Mouse (Mus musculus) CH12F3 (cell line): ENCODE data around the gene Slc25a11.

ENCODE experiments used
- in situ Hi-C: fragments of 300-500 bp; cut with MboI; formaldehyde crosslinking; loops from 2 replicates; pipeline ENCODE4 v1.14.3; 2020; ENCODE audit warnings: low sequenced_read_pairs

Slc25a11 gene

GRCm38 (mm10) chr11:70668335-70668770 lies 21.1 kb upstream of the Slc25a11 start:
- in situ Hi-C loops: no loop called here

DNA sequence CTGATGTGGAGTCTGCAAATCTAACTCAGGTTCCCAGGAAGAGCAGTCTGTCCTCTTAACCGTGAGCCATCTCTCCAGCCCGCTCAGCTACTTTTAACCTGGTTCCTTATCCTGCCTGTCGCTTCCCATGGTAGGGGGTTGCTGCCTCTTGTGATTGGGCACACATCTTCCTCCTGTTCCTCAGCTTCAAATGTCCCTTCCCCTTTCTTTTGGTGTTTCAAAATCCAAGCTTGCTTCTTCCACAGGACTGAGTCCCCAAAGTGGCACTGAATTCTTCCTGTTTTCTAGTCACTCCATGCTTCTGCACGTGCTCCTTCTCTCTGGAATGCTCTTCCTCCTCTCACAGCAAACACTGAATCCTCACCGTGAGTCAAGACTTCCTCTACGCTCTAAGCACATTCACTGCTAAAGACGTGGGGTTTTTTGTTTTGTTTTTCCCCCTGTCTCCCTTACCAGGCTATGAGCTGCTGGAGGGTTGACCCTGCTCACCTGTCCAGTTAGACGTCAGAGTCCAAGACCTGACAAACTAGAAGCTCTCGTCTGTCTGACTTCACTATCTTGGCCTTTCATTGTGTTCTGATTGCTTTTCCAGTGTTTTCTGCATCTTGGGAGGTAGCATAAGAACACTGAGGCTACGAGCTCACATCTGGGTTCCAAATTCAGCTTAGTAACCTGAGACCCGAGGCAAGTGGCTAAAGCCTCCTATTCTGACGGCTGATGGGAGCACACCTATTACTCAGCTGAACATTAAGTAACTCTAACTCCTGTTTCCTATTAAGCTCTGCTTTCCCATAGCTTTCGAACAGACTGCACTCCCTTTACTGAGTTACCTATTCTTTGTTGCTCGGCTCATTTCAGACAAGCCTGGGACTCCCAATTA lies 20.2 kb upstream of the Slc25a11 start:
- in situ Hi-C loops: no loop called here

GRCm38 (mm10) chr11:70666687-70667086 lies 19.4 kb upstream of the Slc25a11 start:
- in situ Hi-C loops: no loop called here

- in situ Hi-C loops: no loop called here
These were observed 17.5 kb upstream of the Slc25a11 start for GRCm38 (mm10) chr11:70664741-70665140.

DNA sequence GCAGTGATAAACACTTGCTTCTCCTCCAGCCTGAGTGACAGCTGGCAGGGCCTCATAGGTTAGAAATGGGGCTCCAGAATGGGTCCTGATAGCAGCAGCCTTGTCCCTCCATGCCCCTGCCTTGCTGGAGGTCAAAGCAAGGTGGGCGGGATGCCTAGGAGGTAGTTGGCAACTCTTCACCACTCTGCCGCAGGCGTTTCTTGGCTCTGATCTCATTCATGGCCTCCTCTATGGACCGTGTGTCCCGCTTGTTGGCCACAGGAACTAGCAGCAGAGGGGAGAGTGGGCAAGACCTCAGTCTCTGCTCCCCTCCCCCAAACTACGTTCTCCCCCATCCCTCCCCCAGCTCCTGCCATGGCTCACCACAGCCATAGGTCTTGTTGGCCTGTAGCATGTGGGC lies 16.7 kb upstream of the Slc25a11 start:
- in situ Hi-C loops: no loop called here

- in situ Hi-C loops: no loop called here
These were observed 15.8 kb upstream of the Slc25a11 start for GRCm38 (mm10) chr11:70663101-70663500.

DNA sequence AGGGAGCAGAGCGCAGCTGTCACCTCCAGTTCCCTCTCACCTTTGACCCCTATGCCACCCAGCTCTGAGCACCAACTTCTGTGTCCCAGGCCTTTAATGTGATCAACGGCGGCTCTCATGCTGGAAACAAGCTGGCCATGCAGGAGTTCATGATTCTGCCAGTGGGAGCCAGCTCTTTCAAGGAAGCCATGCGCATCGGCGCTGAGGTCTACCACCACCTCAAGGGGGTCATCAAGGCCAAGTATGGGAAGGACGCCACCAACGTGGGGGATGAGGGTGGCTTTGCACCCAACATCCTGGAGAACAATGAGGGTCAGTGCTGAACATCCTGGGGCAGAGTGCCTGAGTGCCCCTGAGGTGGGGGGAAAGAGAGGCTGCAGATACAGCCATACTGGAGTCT lies 13.3 kb upstream of the Slc25a11 start:
- in situ Hi-C loops: no loop called here

DNA sequence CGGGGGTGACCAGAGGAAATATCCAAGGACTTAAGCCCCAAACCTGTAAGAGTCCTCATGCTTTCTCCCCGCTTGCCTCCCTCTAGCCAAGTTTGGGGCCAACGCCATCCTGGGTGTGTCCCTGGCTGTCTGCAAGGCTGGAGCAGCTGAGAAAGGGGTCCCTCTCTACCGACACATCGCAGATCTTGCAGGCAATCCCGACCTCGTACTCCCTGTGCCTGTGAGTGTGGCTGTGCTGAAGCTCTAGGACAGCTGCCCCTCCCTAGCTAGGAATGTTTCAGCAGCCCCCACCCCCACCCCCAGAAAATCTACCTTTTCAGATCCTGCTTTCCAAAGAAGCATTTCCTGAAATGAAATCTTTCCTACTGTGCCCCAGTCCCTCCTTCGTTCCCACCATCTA lies 11.7 kb upstream of the Slc25a11 start:
- in situ Hi-C loops: no loop called here

- in situ Hi-C loops: no loop called here
These were observed 11.2 kb upstream of the Slc25a11 start for GRCm38 (mm10) chr11:70658521-70658920.

GRCm38 (mm10) chr11:70657991-70658390 lies 10.7 kb upstream of the Slc25a11 start:
- in situ Hi-C loops: no loop called here

DNA sequence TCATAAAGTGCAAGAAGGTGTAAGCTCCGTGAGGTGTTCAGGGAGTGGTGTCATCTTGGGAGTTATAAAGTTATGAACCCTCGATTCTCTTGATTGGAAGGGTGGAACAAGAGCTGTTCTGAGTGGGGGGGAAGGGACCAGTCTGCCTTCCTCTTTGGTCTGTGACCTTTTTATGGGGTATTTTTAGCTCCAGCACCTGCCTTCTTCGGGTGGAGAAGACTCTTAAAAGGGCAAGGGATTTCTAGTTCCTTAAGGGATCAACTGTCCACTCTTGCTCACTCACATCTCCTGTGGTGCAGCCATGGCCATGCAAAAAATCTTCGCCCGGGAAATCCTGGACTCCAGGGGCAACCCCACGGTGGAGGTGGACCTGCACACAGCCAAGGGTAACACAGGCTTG lies 10.3 kb upstream of the Slc25a11 start:
- in situ Hi-C loops: no loop called here

DNA sequence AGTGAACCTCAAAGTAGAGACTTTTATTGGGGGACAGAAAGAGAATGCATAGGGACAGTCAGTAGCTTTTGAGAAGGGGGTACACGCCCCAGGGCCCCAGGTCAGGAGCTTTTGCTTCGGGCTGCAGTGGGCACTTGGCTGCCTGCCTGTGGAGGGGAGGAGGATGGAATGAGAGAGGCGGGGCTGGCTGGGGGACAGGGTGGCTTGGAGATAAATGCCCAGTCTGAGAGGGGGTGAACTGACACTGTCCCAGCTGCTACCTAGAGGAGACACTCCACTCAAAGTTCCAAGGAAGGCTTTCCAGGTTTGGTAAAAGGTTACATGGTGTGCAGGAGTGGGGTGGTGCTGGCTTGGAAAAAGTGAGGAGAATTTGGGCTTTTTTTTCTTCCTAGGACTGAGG lies 9.7 kb upstream of the Slc25a11 start, which contains the start of gene Eno3:
Gene Eno3 (plus strand): TSS at position 239 of the 400 bp plus-strand sequence.
- in situ Hi-C loops: no loop called here

DNA sequence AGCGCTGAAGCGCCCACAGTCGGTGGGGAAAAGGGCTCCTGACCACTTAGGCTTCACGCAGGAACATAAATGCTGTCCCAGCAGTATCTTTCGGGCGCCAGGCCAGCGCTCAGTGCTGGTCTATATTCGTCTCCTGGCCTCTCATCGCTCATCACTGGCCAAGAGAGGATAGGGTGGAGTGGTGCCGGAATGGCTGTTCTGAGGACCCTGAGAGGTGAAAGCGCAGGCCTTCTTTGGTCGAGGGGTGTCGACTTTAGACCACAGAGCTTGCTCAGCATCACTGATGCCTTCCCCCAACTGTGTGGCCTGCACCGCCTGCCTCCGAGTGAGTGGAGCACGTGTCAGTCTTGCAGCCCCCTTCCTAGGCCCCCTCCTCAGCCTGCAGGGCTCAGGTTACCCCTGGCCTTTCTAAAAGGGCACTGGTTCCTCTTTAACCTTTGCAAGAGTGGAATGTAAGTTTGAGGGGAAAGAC lies 9.2 kb upstream of the Slc25a11 start:
- in situ Hi-C loops: no loop called here

GRCm38 (mm10) chr11:70655571-70656455 lies 8.5 kb upstream of the Slc25a11 start:
- in situ Hi-C loops: no loop called here

GRCm38 (mm10) chr11:70654923-70655570 lies 7.8 kb upstream of the Slc25a11 start:
- in situ Hi-C loops: no loop called here

GRCm38 (mm10) chr11:70654198-70654922 lies 7.1 kb upstream of the Slc25a11 start, which contains the start of gene Pfn1:
TSS of gene Pfn1 (minus strand) at chr11:70654644.
- in situ Hi-C loops: no loop called here

DNA sequence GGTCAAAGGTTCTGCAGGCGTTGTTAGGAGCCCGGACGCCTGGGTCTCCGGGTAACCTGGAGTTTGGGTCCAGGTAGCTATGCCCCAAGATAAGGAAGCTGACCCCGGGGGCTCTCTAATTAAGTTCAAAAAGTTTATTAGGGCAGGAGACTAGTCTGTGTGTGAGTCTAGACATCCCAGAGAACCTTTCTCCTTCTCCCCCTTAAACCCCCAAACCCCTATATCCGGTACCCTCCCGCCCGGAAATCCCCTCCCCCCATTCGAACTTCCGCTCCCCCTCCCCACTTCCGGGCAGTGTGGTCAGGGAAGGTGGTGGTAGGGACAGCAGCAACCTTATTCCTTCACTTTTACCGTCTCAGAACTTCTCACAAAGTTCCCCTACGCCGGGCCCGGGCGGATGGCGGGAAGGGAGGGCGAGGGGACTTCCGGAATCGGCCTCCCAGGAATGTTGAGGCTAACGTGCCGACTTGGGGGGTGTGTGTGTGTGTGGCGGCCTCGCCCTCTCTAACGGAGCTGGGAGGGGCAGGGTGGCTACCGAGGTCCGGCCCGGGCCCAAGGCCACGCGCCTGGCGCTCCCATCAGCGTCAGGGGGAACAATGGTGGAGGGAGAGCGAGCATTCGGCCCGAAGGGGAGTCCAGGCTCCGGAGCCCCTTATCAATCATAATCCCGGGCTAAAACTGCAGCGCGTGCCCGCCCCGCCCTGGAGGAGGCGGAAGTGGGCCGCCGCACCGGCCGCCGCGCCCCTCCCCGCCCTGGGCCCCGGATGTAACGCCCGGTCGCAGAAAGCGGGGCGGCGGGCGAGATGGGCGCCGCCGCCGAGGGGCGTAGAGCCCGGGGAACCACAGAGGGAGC lies 6.3 kb upstream of the Slc25a11 start:
- in situ Hi-C loops: no loop called here

- in situ Hi-C loops: no loop called here
These were observed 5.6 kb upstream of the Slc25a11 start for GRCm38 (mm10) chr11:70652884-70653344.
